Mouse (Mus musculus) activated CD4-positive, CD25-positive, alpha-beta regulatory T cell, adult 4 months (primary cell): ENCODE measurements at regions not wholly inside any gene's neighbourhood (a gene's known extent, or its start where the extent isn't known, plus 50 kb on each side); places are given as distances from the start of the nearest gene placed in this dataset.

Source experiments
- ATAC-seq: one replicate; pipeline ENCODE4 v1.8.0; 2017

- ATAC-seq: no peak
Observed at GRCm38 (mm10) chr11:31721908-31722307, 50.2 kb upstream of the Bod1 start.

GRCm38 (mm10) chr11:31724506-31724905 is 52.8 kb upstream of the Bod1 start:
- no peak for ATAC-seq

GRCm38 (mm10) chr11:31725936-31726647 is 54.4 kb upstream of the Bod1 start:
- no peak for ATAC-seq

- no peak for ATAC-seq
Observed at GRCm38 (mm10) chr11:31727289-31727688, 55.6 kb upstream of the Bod1 start.

GRCm38 (mm10) chr11:31729728-31730127 is 58.0 kb upstream of the Bod1 start:
- ATAC-seq: no peak

- ATAC-seq: no peak
Observed at GRCm38 (mm10) chr11:31730181-31730580, 58.5 kb upstream of the Bod1 start.

GRCm38 (mm10) chr11:31730680-31731079 is 59.0 kb upstream of the Bod1 start:
- no peak for ATAC-seq

GRCm38 (mm10) chr11:31731459-31731858 is 59.8 kb upstream of the Bod1 start:
- no peak for ATAC-seq

- ATAC-seq: no peak
Observed at GRCm38 (mm10) chr11:31732342-31732741, 60.7 kb upstream of the Bod1 start.

- no peak for ATAC-seq
Observed at GRCm38 (mm10) chr11:31732958-31733357, 61.3 kb upstream of the Bod1 start.

- ATAC-seq: no peak
Observed at GRCm38 (mm10) chr11:31734091-31734490, 62.4 kb upstream of the Bod1 start.

- ATAC-seq: no peak
Observed at GRCm38 (mm10) chr11:31735257-31735656, 63.6 kb upstream of the Bod1 start.

- no peak for ATAC-seq
Observed at GRCm38 (mm10) chr11:31736086-31736485, 64.4 kb upstream of the Bod1 start.

- no peak for ATAC-seq
Observed at GRCm38 (mm10) chr11:31736556-31737089, 64.9 kb upstream of the Bod1 start.

GRCm38 (mm10) chr11:31738148-31739021 is 66.7 kb upstream of the Bod1 start:
- no peak for ATAC-seq

- ATAC-seq: no peak
Observed at GRCm38 (mm10) chr11:31740409-31740808, 68.7 kb upstream of the Bod1 start.

GRCm38 (mm10) chr11:31742160-31742559 is 70.5 kb upstream of the Bod1 start:
- ATAC-seq: no peak

- no peak for ATAC-seq
Observed at GRCm38 (mm10) chr11:31744076-31744785, 72.5 kb upstream of the Bod1 start.

GRCm38 (mm10) chr11:31745028-31745865 is 73.6 kb upstream of the Bod1 start:
- ATAC-seq: no peak

- ATAC-seq: no peak
Observed at GRCm38 (mm10) chr11:31745866-31746248, 74.2 kb upstream of the Bod1 start.

GRCm38 (mm10) chr11:31746488-31746887 is 74.8 kb upstream of the Bod1 start:
- no peak for ATAC-seq

- ATAC-seq: no peak
Observed at GRCm38 (mm10) chr11:31746939-31747338, 75.3 kb upstream of the Bod1 start.
